Mouse (Mus musculus): ENCODE results near the gene Vamp8. TPM values are rescaled to one million over a fixed set of nuclear protein-coding genes. Genes with fewer than 3 reads are reported as not detected.

Vamp8 gene
- 10 to 100 TPM; 75.7 to 81.5 TPM for total RNA-seq (2021)

DNA sequence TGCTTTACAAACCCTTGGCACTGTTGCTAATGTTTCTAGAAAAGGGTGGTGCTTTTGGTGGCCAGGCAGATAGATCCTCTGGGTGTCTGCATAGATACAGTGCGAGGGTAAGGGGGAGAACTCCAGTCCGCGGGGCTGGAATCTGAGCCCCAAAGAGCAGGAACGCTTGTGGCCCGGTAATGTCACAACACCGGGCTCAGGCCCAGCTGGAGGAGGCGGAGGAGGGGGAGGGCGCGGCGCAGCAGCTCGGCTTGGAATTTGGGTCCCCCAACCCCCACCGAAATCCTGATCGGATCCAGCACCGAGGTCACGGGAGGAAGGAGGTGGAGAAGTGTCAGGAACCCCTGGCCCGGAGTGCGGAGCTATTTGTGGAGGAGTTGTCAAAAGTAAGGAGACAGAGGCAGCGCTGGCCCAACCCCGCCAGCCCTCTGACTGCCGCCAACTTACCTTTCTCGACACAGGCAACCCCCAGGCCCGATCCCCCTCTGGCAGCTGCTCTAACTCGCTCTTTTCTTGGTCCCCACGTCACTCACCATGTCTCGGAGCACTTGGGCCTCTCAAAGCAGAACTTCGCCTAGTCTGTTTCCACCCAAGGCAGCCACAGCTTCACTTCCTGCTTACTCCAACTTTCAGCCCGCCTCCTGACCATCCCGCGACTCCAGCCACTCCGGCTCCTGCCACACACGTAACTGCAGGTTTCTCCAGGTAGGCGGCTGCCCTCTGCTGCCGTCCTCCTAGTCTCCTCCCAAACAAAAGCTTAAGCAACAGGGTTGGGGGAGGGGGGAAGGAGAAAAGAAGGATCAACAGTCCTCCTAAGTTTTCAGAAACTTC lies at the start of gene Vamp8:
TSS of gene Vamp8 (minus strand) at position 763 of the 831 bp plus-strand sequence.
- peak; percentile 89 to 93 for DNase-seq
- intact Hi-C loops (cut with DNase I): loop anchor here (5.0 kb wide), 1 partner anchor 113 kb away; no protein-coding TSS in a partner anchor

DNA sequence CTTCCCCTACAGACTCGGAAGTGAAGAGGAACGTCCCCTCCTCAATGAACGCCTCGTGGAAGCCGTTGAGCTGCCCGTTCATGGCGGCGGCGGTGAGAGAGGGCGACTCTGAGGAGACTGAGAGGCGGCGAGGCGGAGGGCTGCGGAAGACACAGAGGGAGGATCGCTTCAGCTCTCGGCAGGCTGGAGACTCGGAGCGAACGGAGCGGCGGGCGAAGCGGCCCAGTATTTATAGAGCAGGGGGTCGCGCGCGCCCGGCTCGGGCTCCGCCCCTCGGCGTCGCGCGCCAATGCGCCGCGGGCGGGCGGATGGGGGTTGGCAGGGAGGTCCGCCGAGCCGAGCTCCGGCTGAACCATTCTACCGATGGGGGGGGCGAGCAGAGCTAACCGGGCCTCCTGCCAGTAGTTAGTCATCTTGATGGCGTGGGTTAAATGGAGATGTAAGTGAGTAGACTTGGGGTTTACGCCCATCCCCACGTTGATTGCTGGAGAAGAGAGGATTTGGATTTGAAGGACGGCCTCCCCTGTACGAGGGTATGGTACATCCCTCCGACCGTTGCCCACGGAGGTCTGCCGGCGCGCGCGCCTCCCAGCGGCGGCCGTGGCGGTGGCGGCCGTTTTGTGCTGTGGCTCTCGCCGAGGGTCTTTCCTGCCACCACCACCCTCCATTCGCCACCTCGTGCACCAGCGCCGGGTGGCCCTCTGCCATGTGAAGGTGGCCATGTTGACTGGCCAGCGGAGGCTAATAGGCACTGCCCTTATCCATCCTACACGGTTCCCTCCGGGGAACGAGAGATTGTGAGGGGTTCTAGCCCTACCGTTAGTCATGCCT lies 49.1 kb upstream of the Vamp8 start, which contains the start of gene Mat2a:
TSS of gene Mat2a (minus strand) at position 204 of the 831 bp plus-strand sequence.
- intact Hi-C loops (cut with DNase I): loop anchor here (1.0 to 2.0 kb wide), 2 partner anchors 73 to 95 kb away; no protein-coding TSS in a partner anchor
- peak; percentile 94 to 98 for DNase-seq

DNA sequence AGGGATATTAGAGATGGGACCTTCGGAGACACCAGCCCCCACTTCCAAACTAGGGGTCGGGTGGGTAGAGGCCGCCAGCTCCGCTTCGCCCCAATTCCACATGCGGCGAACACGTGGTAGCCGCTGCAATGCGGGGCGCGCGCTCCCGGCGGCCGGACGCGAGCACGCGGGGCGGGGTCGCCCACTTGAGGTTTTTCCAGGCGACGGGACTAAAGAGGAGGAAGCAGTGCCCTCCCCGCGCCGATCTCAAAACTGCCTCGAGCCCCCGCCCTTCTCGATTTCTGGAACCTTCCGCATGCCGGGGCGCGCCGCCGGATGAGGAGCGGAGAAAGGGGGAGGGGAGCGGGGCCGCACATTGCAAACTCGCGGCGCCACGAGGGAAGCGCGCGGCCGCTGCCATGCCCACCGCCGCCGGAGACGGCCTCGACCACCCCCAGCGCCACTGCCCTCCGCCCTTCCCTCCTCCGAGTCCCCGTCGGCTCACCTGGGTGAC lies 48.4 kb upstream of the Vamp8 start:
- DNase-seq: peak; percentile 92 to 93
- intact Hi-C loops (cut with DNase I): loop anchor here (1.0 to 2.0 kb wide), 2 partner anchors 73 to 96 kb away; no protein-coding TSS in a partner anchor

DNA sequence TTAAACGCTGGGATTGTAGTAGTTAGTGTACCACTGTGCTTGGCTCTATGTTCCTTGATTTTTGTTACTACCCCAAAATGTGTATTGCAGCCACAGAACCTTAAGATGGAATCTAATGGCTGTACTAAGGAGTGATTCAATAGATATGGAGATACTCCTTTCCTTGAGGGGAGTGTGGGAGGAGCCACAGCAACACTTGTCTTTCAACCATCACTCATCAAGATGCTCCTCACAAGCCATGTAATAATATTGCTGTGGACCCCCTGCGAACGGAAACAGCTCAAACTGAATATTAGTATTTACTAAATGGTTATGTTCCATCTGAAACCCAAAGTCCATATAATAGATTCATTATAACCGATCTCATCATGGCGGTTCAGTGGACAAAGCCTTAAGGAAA lies 47.7 kb upstream of the Vamp8 start:
- intact Hi-C loops (cut with DNase I): loop anchor here (2.0 kb wide), 1 partner anchor 97 kb away; no protein-coding TSS in a partner anchor
- DNase-seq: no peak

DNA sequence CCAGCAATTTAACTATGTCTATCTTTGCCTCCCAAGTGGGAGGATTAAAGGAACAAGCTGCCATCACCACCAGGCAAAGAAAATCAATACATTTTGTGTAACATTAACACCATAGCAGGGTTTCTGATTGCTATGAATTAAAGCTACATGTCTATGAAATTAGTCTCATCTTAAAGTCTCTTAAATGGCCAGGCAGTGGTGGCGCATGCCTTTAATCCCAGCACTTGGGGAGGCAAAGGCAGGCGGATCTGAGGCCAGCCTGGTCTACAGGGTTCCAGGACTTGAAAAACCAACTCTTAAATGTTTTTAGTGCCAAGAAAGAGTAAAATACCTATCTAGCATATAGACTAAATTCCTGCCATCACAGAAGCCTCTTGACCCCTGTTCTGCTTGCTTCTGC lies 41.6 kb upstream of the Vamp8 start:
- no peak for DNase-seq
- intact Hi-C loops (cut with DNase I): no loop called here

DNA sequence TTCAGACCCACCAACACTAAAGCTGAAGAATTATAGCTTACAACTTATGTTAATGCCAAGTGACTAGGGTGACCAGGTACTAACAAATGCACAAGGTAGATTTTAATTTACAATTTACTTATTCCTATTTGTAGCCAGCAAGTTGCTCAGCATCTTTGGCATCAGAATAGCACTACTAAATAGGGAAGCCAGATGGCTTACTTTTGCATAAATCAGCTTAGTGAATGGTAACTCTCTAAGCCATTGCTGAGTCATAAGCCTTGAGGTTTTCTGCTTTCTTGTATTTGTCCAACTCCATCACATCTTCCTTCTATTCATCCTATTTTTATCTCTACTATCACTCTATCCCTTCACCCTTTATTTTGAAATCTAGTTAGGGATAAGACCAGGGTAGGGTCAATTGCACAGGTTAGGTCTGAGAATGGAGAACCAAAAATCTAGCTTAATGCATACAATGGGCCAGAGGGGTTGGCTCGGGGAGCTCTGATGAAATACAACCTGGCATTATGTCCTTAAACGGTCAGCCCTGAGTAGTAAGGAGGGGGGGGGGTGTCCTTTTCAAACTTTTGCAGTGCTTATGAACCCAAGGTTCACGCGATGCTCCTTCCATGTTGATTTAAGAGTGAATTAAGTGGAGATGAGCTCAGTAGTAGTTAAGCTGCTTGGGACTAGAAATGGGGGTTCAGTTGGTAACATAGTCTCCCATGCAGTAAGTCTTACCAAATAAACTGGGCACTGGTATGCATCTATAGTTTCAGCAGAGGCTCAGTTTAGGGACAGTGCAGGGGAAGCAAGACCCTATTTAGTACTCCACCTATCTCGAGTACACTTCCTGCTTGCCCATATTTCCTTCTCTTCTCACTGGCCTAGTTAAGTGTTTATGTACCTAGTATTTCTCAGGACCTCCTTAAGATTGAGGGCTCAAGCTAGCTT lies 40.8 kb upstream of the Vamp8 start:
- no peak for DNase-seq
- intact Hi-C loops (cut with DNase I): no loop called here

DNA sequence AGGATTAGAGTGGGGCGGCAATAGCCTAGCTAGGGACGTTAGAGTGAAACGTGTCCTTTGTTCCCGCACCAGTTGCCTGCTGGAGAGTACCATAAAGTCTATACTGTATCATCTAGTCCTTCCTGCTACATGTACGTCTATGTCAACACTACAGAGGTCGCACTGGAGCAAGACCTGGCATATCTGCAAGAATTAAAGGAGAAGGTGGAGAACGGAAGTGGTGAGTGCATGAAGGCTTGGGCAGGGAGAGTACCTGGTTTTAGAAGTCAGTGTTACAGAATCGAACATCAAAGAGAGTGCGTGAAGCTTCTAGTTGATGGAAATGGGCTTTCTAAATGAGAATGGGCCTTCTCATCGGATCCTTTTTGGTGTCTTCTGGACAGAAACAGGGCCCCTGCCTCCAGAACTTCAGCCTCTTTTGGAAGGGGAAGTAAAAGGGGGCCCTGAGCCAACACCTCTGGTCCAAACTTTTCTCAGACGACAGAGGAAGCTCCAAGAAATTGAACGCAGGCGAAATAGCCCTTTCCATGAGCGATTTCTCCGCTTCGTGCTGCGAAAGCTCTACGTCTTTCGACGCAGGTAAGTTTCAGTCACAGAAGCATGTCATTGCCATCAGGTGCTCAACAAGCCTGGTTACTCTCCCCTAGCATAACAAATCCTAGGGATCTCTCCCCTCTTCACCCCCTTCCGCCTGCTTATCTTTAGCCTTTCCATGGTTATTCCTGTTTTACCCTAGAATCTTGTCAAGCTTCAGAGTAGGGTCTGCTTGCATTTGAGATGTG lies 38.7 kb upstream of the Vamp8 start:
- intact Hi-C loops (cut with DNase I): loop anchor here (1.0 to 10.0 kb wide), 2 partner anchors 8 to 406 kb away; no protein-coding TSS in a partner anchor
- DNase-seq: no peak

DNA sequence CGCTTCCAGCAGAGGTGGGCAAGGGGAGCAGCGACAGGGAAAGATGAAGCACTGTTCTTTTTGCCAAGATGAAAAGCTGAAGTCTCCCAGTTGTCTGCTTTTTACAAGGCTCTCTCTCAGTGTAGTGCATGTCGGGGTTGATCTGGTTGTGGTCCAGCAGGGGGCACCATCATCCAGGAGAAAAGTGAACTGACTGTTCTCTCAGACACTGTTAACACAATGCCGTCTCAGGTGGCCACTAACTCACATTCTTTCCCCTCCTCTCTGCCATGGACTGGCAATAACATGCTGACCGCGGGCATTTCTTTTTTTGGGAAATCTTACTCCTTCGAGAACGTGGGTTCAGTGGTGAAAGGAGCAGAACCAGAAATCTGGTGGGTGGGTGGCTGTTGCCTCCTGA lies 37.5 kb upstream of the Vamp8 start:
- DNase-seq: peak; percentile 81 to 84
- intact Hi-C loops (cut with DNase I): loop anchor here (1.0 to 10.0 kb wide), 3 partner anchors 106 to 407 kb away; no protein-coding TSS in a partner anchor

DNA sequence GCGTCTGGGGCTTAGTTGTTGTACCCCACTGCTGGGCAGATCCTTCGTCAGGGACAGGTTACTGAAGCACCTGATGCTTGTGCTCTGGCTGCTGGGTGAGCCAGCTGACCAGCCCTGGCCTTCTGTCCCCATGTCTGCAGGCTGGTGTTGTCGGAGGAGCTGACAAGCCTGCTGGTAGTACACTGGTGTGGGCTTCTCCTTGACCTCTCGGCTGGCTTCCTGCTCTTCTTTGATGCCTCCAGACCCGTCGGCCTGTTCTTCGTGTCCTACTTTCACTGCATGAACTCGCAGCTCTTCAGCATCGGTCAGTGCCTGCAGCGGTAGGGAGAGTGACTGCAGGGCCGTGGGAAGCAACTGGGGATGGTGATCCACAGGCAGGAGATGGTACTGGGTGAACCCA lies 35.1 kb upstream of the Vamp8 start:
- intact Hi-C loops (cut with DNase I): loop anchor here (10.0 kb wide), 1 partner anchor 409 kb away; no protein-coding TSS in a partner anchor
- DNase-seq: no peak

DNA sequence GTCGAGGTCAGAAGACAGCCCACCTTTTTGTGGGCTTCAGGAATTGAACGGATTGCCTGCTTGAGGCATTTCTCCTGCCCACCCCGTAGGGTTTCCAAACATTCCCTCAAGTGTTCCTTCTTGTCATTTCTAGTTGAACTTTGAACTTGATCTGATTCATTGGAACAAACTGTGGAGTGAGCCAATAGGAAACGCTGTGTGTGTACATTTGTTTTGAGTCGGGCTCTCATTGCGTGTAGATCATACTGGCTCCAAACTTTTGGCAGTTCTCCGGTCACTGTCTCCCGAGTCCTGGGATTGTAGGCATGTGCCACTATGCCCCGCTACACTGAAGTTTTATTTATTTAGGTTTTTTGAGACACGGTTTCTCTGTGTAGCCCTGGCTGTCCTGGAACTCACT lies 30.4 kb upstream of the Vamp8 start:
- intact Hi-C loops (cut with DNase I): loop anchor here (10.0 kb wide), 1 partner anchor 414 kb away; no protein-coding TSS in a partner anchor
- no peak for DNase-seq

DNA sequence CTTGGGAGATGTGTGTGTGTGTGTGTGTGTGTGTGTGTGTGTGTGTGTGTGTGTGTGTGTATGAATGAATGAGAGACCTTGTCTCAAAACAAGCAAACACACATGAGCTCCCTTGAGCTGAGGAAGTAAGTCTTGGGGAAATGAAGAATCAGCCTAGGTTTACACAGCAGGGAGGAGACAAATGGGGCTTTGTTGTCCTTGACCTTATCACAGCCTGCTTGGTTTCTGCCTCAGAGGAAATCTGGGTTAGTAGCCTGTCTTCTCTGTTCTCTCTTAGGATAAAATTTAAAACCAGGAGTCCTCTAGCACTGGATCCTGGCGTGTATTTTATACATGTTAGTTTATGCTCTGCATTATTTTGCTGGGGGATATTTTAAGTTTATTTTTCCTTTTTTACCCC lies 29.3 kb upstream of the Vamp8 start:
- DNase-seq: no peak
- intact Hi-C loops (cut with DNase I): loop anchor here (10.0 kb wide), 1 partner anchor 415 kb away; no protein-coding TSS in a partner anchor

DNA sequence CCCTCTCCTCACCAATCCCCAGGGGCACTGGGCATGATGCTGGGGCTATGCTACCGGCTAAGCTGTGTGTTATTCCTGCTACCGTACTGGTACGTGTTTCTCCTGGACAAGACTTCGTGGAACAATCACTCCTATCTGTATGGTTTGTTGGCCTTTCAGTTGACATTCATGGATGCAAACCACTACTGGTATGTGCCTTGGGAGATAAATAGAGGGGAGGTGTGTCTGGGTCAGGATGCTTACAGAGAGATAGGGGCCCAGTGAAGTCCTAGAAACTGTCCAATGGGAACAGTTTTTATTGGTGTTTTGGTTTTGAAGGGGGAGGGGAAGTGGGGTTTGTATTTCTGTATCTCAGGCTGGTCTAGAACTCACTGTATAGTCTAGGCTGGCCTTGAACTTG lies 27.8 kb upstream of the Vamp8 start:
- DNase-seq: no peak
- intact Hi-C loops (cut with DNase I): no loop called here

DNA sequence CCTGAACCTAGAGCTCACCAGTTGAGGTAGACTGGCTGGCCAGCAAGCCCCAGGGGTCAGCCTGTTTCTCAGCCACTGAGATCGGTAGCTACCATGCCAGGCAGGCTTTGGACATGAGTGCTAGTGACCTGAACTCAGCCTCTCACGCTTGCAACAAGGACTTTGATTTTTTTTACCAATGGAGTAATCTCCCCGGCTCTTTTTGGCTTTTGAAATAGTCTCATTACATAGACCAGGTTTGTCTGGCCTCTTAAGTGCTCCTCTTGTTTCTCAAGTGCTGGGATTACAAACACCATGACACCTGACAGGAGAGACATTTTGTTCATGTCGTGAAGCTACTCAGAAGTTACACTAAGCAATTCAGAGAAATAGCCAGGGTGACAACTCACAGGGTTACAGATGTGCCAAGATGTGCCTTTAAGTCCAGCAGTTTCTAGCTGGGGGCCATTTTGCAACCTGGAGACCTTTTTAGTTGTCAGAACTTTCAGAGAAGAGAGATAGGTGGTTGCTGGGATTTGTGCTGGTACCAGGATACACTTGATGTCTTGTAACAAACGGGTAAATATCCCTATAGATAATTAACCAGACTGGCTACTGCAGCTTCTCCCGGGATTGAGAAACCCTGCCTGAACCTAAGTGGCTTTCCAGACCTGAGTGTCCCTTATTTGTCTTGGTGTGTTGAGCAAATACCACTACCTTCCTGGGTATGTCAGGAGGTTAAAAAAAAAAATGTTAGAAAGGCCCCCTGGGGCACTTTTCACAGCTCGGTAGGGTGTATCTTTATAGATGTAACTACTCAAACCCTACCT lies 25.7 kb upstream of the Vamp8 start:
- intact Hi-C loops (cut with DNase I): no loop called here
- no peak for DNase-seq

DNA sequence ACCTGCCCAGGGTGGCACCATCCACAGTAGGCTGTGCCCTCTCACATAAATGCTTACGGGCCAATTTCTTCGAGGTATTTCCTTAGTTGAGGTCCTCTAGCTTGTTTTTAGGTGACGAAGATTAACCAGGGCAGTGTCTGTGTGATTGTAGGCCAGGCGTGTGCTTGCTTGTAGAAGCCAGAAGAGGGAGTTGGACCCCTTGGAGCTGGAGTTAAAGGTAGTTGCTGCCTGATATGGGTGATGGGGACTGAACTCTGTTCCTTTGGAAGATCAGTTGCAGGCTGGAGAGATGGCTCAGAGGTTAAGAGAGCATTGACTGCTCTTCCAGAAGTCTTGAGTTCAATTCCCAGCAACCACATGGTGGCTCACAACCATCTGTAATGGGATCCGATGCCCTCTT lies 24.7 kb upstream of the Vamp8 start:
- no peak for DNase-seq
- intact Hi-C loops (cut with DNase I): no loop called here

DNA sequence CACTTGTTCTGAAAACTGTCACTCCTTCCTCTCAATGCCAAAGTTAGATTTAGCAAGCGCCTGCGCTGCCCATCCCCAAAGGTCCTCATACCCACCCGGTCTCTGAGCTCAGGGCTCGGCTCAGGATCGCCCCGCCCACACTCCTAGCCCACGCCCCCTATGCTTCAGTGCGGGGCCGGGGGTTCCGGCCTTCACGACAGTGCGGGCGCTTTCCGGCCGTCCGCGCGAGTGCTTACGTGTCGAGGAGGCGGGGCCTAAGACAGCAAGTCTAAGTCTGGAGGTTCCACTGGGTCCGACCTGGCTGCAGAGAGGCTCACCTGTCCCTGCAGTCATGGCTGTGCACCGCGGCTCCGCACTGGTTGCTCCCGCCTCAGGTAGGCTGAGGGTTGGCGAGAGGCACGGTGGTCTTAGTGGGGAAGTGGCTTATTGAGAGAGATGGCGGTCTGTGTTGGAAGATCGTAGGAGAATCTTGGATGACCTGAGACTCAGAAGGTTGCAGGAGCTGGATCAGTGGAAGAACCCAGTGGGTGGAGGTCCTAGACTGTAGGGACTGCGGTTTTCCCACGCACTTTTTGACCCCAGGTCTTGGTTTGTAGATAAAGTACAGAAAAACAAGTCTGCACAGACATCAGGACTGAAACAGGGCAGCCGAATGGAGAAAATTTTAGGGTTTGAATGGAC lies 23.7 kb upstream of the Vamp8 start, which contains the start of gene Ggcx:
TSS of gene Ggcx (plus strand) at position 233 of the 681 bp plus-strand sequence.
- intact Hi-C loops (cut with DNase I): no loop called here
- DNase-seq: peak; percentile 92 to 94

DNA sequence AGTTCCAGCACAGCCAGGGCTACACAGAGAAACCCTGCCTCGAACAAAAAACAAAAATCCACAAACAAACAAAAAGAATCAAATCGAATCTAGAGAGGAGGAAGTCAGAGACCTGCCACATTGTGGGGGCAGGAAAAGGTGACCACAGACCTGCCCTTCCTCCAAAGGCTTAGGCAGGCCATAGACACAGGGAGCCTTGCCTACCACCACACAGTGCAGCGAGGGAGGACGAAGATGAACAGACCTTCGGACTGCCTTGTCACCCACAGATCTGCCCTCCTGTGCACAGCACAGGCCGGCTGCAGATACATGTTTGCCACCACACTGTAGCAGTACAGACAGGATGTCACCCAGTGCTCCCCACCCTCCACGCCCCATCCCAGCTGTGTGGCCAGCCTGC lies 20.0 kb upstream of the Vamp8 start:
- no peak for DNase-seq
- intact Hi-C loops (cut with DNase I): no loop called here

DNA sequence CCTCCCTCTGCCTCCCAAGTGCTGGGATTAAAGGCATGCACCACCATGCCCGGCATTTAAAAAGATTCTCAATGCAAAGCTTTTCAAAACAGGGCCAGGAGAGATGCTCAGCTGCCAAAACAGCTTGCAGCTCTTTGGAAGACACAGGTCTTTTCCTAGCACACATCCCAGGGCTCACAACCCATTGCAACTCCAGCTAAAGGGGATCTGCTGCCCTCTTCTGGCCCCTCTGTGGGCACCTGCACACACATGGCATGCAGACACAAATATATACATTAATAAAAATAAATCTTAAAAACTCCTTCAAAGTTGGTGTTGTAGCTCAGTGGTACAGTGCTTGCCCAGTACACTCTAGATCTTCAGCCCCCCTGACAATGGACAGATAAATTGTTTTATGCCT lies 19.5 kb upstream of the Vamp8 start:
- intact Hi-C loops (cut with DNase I): no loop called here
- DNase-seq: no peak
